Mouse (Mus musculus): ENCODE measurements around the gene Pxn. TPM values are rescaled to one million over a fixed set of nuclear protein-coding genes. Genes with fewer than 3 reads are reported as not detected.
"Not testable (repeated sequence)": the region's sequence is repeated elsewhere in the genome, so short reads cannot be mapped to it uniquely, and the experiment has no call there.

The Pxn gene
- polyA plus RNA-seq, 3 experiments from 2014 or later = 13.7 to 22.1 (median 16.7) TPM

GRCm38 (mm10) chr5:115554536-115555291, 48.2 kb downstream of the Pxn start:
- no peak for ATAC-seq

DNA sequence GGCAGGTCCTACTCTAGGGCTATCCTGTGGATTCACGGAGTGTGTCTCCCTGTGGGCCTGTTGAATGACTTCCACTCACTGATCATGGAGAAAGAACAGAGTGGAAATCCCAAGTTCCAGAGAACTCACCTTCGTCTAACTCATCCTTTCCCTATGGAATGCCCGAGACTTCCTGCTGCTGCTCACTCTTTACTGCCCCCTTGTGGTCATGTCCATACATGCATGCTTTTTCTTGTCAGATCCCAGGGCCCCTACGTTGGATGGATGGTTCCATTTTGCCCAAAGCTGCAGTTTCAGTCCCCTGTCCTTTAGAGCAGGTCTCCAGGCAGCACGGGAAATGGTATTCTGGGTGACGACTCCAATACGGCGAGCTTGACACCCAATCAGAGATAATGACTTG, 49.7 kb downstream of the Pxn start:
- ATAC-seq = no peak

GRCm38 (mm10) chr5:115558182-115558794, 51.8 kb downstream of the Pxn start:
- ATAC-seq = no peak

DNA sequence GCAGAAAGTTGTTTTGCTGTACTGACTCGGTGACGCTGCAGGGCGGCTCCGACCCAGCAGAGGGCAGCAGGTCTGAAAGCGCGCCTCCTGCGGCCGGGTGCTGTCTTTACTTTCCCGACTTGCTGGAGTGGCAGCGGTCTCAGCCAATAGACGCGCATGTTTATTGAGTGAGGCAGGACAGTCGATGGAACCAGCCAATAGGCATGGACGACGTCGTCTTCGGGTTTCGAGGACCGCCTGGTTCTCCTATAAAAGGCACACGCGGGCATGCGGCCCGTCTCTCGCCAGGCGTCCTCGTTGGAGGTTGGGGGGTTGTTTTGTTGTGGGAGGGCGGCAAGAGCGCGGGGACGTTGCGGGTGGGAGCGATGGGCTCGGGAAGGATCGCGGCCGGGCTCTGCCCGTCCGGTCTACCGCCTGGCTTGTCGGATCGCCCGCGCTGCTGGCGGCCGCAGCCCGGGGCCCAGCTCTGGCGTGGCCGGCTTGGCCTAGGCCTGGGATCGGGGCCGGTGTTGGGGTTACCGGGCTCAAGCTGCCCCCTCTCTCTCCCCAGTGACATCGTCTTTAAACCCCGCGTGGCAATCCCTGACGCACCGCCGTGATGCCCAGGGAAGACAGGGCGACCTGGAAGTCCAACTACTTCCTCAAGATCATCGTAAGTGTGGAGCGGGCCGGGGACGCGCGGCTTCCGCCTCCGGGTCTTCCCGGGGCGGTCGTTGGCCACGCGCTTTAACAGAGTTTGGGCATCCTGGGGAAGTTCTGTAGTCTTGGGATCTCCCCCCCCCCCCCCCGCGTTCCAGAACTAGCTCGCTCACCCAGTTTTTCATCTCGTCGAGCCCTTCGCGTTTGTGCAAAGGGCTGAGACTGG, 53.0 kb downstream of the Pxn start, which contains the start of gene Rplp0:
Gene Rplp0, plus strand, starts transcription at position 231 of the 865 bp plus-strand sequence.
- peak; percentile 99 for ATAC-seq

DNA sequence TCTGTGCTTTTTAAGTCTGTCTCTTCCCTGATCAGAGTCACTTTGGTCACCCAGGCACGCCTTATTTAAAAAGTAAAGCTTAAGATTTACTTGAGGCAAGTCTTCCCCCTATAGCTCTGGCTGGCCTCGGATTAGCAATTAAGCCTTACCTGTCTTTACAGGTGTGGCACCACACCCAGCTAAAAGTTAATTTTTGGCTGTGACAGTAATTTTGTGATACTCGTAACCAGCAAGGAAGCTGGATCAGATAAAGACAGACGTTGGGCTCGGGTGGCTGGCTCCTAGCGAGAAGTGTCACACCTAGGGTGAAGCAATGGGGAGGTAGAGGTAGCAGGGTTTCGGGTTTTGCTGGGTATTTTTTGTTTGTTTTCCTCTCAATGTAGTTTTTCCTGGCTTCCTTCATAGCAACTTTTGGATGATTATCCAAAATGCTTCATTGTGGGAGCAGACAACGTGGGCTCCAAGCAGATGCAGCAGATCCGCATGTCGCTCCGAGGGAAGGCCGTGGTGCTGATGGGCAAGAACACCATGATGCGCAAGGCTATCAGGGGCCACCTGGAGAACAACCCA, 53.9 kb downstream of the Pxn start:
- no peak for ATAC-seq

DNA sequence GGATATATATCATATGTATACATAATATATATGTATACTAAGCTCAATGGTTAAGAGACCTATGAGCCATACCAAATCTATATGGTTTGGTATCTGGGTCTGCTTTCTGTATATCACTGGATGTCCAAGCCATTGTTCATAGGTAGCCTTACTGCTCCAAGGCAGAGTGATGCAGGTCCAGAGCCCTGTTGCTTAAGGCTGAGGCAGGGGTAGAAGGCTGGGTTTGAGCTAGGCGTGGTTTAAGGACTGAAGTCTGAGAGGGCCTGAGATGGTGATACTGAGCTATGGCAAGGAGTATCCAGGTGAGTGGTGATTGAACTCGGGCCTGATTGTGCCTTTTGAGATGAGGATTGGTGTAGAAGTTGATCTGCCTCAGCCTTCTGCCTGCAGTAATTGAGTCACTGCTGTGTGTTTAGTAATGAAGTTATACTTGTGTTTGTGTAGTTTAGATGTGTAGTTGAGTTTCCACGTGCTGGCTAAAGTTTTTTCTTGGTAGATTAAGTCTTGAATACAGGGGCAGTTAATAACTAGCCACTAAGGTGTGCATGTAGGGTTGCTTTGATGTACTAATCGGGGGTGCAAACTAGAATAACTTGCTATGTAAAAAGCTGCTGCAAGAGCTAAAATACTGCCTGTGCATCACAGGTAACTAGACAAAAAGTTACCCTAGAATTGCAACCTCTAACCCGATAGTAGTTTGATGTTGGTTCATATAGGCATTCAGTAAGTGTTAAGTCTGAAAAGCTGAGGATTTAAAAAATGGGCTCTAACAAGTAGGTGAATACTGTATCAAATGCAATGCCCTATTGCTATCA, 57.5 kb downstream of the Pxn start:
- no peak for ATAC-seq

DNA sequence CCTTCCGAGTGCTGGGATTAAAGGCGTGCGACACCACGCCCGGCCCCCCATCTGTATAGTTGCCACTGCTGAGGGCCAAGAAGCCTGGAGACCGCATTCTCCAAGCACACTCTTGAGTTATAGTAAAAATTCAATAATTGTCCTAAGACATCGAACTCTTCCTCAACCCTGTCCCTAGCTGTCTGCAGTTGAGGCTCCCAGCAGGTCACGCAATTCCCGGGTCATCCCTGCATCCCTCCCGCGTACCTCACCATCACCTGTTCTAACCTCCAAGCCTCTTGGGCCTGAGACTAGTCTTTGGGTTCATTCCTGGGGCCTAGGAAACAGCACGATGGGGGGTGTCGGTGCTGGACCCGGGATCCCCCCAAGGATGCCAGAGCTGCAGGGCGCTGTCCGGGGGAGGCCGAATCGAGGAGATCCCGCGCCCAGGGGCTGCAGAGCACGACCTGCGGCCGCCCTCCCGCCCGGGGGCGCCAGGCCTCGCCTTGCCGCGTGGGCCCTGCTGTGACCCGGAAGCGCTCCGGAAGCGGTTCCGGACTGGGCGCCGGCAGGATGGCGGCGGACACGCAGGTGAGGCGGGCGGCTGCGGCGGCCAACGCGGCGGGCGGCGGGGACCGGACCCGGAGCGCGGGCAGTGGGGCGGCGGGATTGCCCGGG, 58.4 kb downstream of the Pxn start, which contains the start of gene Gcn1l1:
Gene Gcn1l1, plus strand, starts transcription at position 518 of the 657 bp plus-strand sequence.
- peak; percentile 84 for ATAC-seq

GRCm38 (mm10) chr5:115565403-115565802, 58.9 kb downstream of the Pxn start:
- peak; percentile 26 for ATAC-seq

- no peak for ATAC-seq
These were observed 62.2 kb downstream of the Pxn start for GRCm38 (mm10) chr5:115568681-115569080.

DNA sequence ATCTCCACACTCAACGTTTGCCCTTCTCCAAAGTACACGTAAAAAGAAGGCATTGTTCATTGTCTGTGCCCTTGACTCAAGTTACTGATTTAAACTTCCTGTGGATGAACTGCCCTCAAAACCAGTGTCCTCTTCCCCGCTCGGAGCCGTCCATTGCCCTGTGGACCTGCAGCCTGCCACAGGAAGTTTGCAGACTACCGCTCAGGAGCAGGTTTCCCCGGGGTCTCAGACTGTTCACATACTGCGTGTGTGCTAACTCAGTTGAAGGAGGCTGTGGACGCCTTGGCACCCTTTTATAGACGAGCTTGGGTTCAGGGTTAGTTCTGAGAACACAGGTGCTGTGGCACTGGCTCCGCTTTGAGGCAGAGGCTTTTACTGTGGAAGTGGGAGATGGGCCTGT, 62.8 kb downstream of the Pxn start:
- no peak for ATAC-seq

GRCm38 (mm10) chr5:115569721-115570120, 63.2 kb downstream of the Pxn start:
- no peak for ATAC-seq

GRCm38 (mm10) chr5:115571086-115571485, 64.6 kb downstream of the Pxn start:
- no peak for ATAC-seq

DNA sequence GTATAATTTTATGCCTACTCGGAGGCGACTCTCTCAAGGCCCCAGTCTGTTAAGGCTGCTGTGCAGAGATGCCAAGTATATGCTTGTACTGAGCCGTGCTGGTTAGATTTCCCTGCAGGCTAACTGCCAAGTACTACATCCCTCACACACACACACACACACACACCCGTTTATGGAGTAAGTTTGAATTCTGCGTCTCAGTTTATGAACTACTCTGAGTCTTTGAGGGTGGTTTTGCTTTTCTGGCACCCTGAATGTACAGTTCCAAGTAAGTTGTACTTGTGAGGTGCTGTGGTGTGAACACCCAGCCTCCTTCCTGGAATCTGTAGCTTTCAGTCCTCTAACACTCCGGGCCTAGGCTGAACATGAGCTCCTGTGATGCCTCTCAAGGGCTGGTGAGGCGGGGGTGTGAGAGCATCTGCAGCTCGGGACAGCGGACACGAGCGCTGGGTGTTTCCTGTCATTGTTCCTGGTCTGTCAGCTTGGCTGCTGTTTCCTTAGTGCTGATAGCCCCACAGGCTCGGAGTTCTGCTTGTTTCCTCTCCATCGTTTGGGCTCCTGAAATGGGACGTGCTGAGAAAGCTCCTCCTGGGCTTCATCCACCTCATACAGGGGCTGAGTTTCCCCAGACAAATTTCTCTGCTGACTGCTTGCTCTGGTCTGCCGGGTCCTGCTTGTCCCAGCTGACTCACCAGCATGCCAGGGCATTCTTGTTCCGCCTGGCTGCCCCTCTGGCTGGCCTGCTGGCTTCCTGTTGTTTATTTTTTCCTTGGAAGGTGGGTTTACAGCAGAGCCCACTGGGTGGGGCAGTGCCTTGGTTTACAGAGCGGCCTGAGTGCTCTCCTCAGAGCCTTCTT, 66.4 kb downstream of the Pxn start:
- no peak for ATAC-seq

- ATAC-seq = no peak
These were observed 68.5 kb downstream of the Pxn start for GRCm38 (mm10) chr5:115574992-115575391.

- ATAC-seq = not testable (repeated sequence)
These were observed 71.2 kb downstream of the Pxn start for GRCm38 (mm10) chr5:115577686-115578085.

- no peak for ATAC-seq
These were observed 72.4 kb downstream of the Pxn start for GRCm38 (mm10) chr5:115578922-115579321.

- ATAC-seq = no peak
These were observed 72.9 kb downstream of the Pxn start for GRCm38 (mm10) chr5:115579363-115579762.

DNA sequence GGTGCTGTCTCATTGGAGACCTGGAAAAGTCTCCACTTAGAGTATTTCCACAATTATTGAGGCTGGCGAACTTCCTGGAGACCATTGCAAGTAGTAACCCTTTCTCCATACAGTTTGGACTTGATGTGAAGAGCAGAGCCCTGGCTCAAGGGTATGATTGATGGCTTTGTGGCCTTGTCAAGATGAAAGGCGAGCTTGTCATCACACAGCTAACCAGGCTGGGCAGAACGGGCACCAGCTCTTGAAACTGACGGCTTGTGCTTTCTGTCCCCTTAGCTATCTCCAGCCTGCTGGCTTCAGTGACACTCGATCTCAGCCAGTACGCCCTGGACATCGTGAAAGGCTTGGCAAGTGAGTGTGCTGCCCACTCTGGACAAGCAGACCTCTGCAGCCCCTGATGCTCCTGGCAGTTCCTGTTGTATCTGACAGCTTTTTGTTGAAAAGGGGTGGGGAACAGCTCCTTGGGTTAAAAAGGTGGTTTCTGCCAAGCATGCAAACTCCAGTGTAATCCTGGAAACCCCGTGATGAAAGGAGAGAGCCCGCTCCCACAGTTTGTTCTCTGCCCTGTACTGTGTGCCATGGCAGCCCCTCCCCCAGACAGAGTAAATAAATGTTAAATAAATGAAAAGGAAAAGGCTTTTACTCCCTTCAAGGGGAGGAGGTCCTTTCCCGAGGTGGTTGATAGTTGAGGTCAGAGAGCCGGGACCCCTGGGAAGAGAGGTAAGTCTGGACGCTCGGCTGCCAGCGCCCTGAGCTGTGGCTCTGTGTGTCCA, 73.9 kb downstream of the Pxn start:
- ATAC-seq = no peak

DNA sequence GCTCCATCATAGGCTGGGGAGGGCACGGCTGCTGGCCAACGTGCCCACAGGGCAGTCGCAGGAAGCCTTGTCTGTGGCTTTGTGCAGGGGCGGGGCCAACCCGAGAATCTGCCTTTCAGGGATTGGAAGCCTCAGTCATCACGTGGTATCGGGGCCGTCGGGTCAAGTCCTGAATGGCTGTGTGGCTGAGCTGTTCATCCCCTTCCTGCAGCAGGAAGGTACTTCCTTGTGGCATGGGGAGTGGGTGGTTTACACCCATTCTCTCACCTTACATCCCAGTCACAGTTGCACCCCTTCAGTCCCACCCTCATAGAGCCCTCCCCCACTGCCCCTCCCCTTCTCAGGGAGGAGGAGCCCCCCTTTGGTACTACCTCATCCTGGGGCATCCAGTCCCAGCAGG, 75.2 kb downstream of the Pxn start:
- ATAC-seq = no peak

DNA sequence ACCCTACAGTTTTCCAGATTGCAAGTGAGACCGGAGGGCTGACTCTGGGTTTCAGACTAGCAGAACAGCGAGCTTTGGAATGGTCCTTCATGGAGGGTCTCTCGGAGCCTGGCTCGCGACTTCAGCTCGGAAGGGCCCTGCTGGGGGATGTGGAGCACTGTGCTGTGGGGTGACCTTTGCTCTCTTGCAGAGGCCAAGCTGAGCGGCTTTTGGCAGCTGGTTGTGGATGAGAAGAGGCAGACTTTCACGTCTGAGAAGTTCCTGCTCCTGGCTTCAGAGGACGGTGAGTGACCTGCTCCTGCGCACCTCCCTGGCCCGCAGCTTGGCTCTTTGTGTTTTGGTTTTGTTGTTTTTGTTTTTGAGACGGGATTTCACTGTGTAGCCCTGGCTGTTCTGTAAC, 79.1 kb downstream of the Pxn start:
- ATAC-seq = no peak
